Mouse (Mus musculus) lung, embryonic 15.5 days (tissue): ENCODE results near the gene Lpin2. TPM values are rescaled to one million over a fixed set of nuclear protein-coding genes. Genes with fewer than 3 reads are reported as not detected.

Experiments used
- ATAC-seq: fragments of 200-750 bp; cut with Nextera tagmentation; 2 replicates; pipeline ENCODE4 v1.8.0; 2017; ENCODE audit warnings: moderate number of reproducible peaks, borderline replicate concordance; ENCODE audit not compliant: low FRiP score, low TSS enrichment; ENCODE audit errors: extremely low read depth
- H3K27ac ChIP-seq: fragments of 300-500 bp; sonication (generic); 2 replicates; pipeline ENCODE4 v1.5.1; 2015; ENCODE audit warnings: moderate library complexity, mild to moderate bottlenecking, inconsistent platforms
- H3K27me3 ChIP-seq: fragments of 300-500 bp; sonication (generic); 2 replicates; pipeline ENCODE4 v1.6.1; 2015; ENCODE audit warnings: inconsistent platforms
- H3K36me3 ChIP-seq: fragments of 300-500 bp; sonication (generic); 2 replicates; pipeline ENCODE4 v1.6.1; 2015; ENCODE audit warnings: inconsistent platforms
- H3K4me1 ChIP-seq: fragments of 300-500 bp; sonication (generic); 2 replicates; pipeline ENCODE4 v1.6.1; 2015; ENCODE audit warnings: inconsistent platforms
- H3K4me2 ChIP-seq: fragments of 300-500 bp; sonication (generic); 2 replicates; pipeline ENCODE4 v1.6.1; 2015; ENCODE audit warnings: inconsistent platforms, mild to moderate bottlenecking, moderate library complexity
- H3K4me3 ChIP-seq: fragments of 300-500 bp; sonication (generic); 2 replicates; pipeline ENCODE4 v1.5.1; 2015; ENCODE audit warnings: mild to moderate bottlenecking, inconsistent platforms
- H3K9ac ChIP-seq: fragments of 300-500 bp; sonication (generic); 2 replicates; pipeline ENCODE4 v1.6.1; 2015; ENCODE audit warnings: inconsistent platforms
- H3K9me3 ChIP-seq: fragments of 300-500 bp; sonication (generic); 2 replicates; pipeline ENCODE4 v1.6.1; 2016; ENCODE audit warnings: inconsistent platforms
- WGBS: fragments of 180-500 bp; shearing (Covaris S2); methylation state at CpG from one replicate; pipeline ENCODE4 v1.1.7; 2015; 5-methylcytosine and 5-hydroxymethylcytosine counted together
- polyA plus RNA-seq: library from polyadenylated mRNA; unstranded; fragments of >200 nt; fragmentation: Nextera tagmentation; extraction: Ambion mirVana; gene quantifications from 2 replicates; pipeline ENCODE4 v1.2.1, GENCODE M21; 2015

Lpin2 gene
- polyA plus RNA-seq, 1 experiment from 2014 or later: 31.8 TPM

- Histone ChIP-seq H3K4me3 (no peak overlapping the region), H3K27ac (no peak overlapping the region), H3K9ac (no peak overlapping the region), H3K9me3 (no peaks in the 10 kb centered on the region), H3K4me1 (peaks cover 7% of the 10 kb centered on the region), H3K4me2 (no peak overlapping the region), H3K36me3 (peaks cover 69% of the 10 kb centered on the region), H3K27me3 (no peaks in the 10 kb centered on the region)
- WGBS: 88% methylated on average over 4 of the region's 4 CpGs
- no peak for ATAC-seq
Measured at GRCm38 (mm10) chr17:71246022-71246421, 63.7 kb downstream of the Lpin2 start.

- Histone ChIP-seq H3K4me2 (no peak overlapping the region), H3K27ac (no peak overlapping the region), H3K27me3 (no peaks in the 10 kb centered on the region), H3K9me3 (no peaks in the 10 kb centered on the region), H3K4me1 (peaks cover 19% of the 10 kb centered on the region), H3K36me3 (peaks cover 43% of the 10 kb centered on the region), H3K4me3 (no peak overlapping the region), H3K9ac (no peak overlapping the region)
- no peak for ATAC-seq
- 71% methylated on average over 6 of the region's 6 CpGs for WGBS
Measured at GRCm38 (mm10) chr17:71248963-71249362, 66.6 kb downstream of the Lpin2 start.

GRCm38 (mm10) chr17:71250046-71250445 lies 67.7 kb downstream of the Lpin2 start:
- Histone ChIP-seq H3K9ac (no peak overlapping the region), H3K27me3 (no peaks in the 10 kb centered on the region), H3K4me1 (peaks cover 25% of the 10 kb centered on the region), H3K9me3 (no peaks in the 10 kb centered on the region), H3K4me2 (no peak overlapping the region), H3K4me3 (no peak overlapping the region), H3K36me3 (peaks cover 34% of the 10 kb centered on the region), H3K27ac (no peak overlapping the region)
- no peak for ATAC-seq
- 63% methylated on average over 2 of the region's 2 CpGs for WGBS

GRCm38 (mm10) chr17:71250819-71251600 lies 68.7 kb downstream of the Lpin2 start:
- no peaks in the 10 kb centered on the region for H3K27me3 ChIP-seq
- no peak overlapping the region for H3K27ac ChIP-seq
- ATAC-seq: no peak
- 74% methylated on average over 16 of the region's 16 CpGs for WGBS
- H3K4me1 ChIP-seq: peaks cover 25% of the 10 kb centered on the region
- H3K4me2 ChIP-seq: no peak overlapping the region
- peaks cover 25% of the 10 kb centered on the region for H3K36me3 ChIP-seq
- no peak overlapping the region for H3K9ac ChIP-seq
- H3K4me3 ChIP-seq: no peak overlapping the region
- no peaks in the 10 kb centered on the region for H3K9me3 ChIP-seq

- no peaks in the 10 kb centered on the region for H3K27me3 ChIP-seq
- 59% methylated on average over 6 of the region's 6 CpGs for WGBS
- peaks cover 19% of the 10 kb centered on the region for H3K36me3 ChIP-seq
- no peak overlapping the region for H3K27ac ChIP-seq
- H3K9me3 ChIP-seq: no peaks in the 10 kb centered on the region
- no peak overlapping the region for H3K4me2 ChIP-seq
- ATAC-seq: no peak
- H3K9ac ChIP-seq: no peak overlapping the region
- H3K4me3 ChIP-seq: no peak overlapping the region
- H3K4me1 ChIP-seq: peaks cover 25% of the 10 kb centered on the region
Measured at GRCm38 (mm10) chr17:71251601-71252001, 69.2 kb downstream of the Lpin2 start.

GRCm38 (mm10) chr17:71252101-71252500 lies 69.7 kb downstream of the Lpin2 start:
- H3K27ac ChIP-seq: no peak overlapping the region
- H3K4me1 ChIP-seq: peaks cover 25% of the 10 kb centered on the region
- H3K9me3 ChIP-seq: no peaks in the 10 kb centered on the region
- 86% methylated on average over 9 of the region's 9 CpGs for WGBS
- H3K4me3 ChIP-seq: no peak overlapping the region
- H3K36me3 ChIP-seq: peaks cover 14% of the 10 kb centered on the region
- ATAC-seq: no peak
- no peaks in the 10 kb centered on the region for H3K27me3 ChIP-seq
- no peak overlapping the region for H3K9ac ChIP-seq
- no peak overlapping the region for H3K4me2 ChIP-seq

- H3K4me3 ChIP-seq: no peak overlapping the region
- H3K27me3 ChIP-seq: no peaks in the 10 kb centered on the region
- H3K36me3 ChIP-seq: peaks cover 4% of the 10 kb centered on the region; the same call in 1 of the 2 replicates
- H3K4me1 ChIP-seq: peaks cover 25% of the 10 kb centered on the region
- H3K27ac ChIP-seq: peak overlapping the region; percentile 37; the same call in 1 of the 2 replicates
- H3K9me3 ChIP-seq: no peaks in the 10 kb centered on the region
- WGBS: 80% methylated on average over 2 of the region's 2 CpGs
- no peak for ATAC-seq
- no peak overlapping the region for H3K9ac ChIP-seq
- H3K4me2 ChIP-seq: no peak overlapping the region
Measured at GRCm38 (mm10) chr17:71253391-71253790, 71.0 kb downstream of the Lpin2 start.

GRCm38 (mm10) chr17:71254106-71254505 lies 71.7 kb downstream of the Lpin2 start:
- H3K9ac ChIP-seq: no peak overlapping the region
- no peaks in the 10 kb centered on the region for H3K9me3 ChIP-seq
- no peaks in the 10 kb centered on the region for H3K27me3 ChIP-seq
- peaks cover 4% of the 10 kb centered on the region; the same call in 1 of the 2 replicates for H3K36me3 ChIP-seq
- H3K4me1 ChIP-seq: peaks cover 25% of the 10 kb centered on the region
- no peak overlapping the region for H3K4me2 ChIP-seq
- peak overlapping the region; percentile 37 for H3K27ac ChIP-seq
- WGBS: 56% methylated on average over 5 of the region's 5 CpGs
- ATAC-seq: no peak
- no peak overlapping the region for H3K4me3 ChIP-seq

- Histone ChIP-seq H3K4me1 (peaks cover 25% of the 10 kb centered on the region), H3K27me3 (no peaks in the 10 kb centered on the region), H3K4me3 (no peak overlapping the region), H3K9me3 (no peaks in the 10 kb centered on the region), H3K27ac (no peak overlapping the region; the same call in 1 of the 2 replicates), H3K36me3 (peaks cover 4% of the 10 kb centered on the region; the same call in 1 of the 2 replicates), H3K9ac (no peak overlapping the region), H3K4me2 (no peak overlapping the region)
- no peak for ATAC-seq
- 49% methylated on average over 6 of the region's 6 CpGs for WGBS
Measured at GRCm38 (mm10) chr17:71254736-71255135, 72.4 kb downstream of the Lpin2 start.

GRCm38 (mm10) chr17:71256068-71256615 lies 73.8 kb downstream of the Lpin2 start:
- no peak for ATAC-seq
- 83% methylated on average over 14 of the region's 14 CpGs for WGBS
- Histone ChIP-seq H3K27me3 (no peaks in the 10 kb centered on the region), H3K4me1 (peaks cover 17% of the 10 kb centered on the region; the same call in 1 of the 2 replicates), H3K36me3 (no peaks in the 10 kb centered on the region), H3K4me2 (no peak overlapping the region), H3K9ac (no peak overlapping the region), H3K9me3 (no peaks in the 10 kb centered on the region), H3K27ac (no peak overlapping the region), H3K4me3 (no peak overlapping the region)

GRCm38 (mm10) chr17:71256806-71257536 lies 74.6 kb downstream of the Lpin2 start:
- Histone ChIP-seq H3K4me1 (peaks cover 10% of the 10 kb centered on the region; the same call in 1 of the 2 replicates), H3K27ac (no peak overlapping the region), H3K9me3 (no peaks in the 10 kb centered on the region), H3K4me3 (no peak overlapping the region), H3K4me2 (no peak overlapping the region), H3K9ac (no peak overlapping the region), H3K27me3 (no peaks in the 10 kb centered on the region), H3K36me3 (no peaks in the 10 kb centered on the region)
- 82% methylated on average over 13 of the region's 13 CpGs for WGBS
- ATAC-seq: no peak

GRCm38 (mm10) chr17:71259727-71260126 lies 77.4 kb downstream of the Lpin2 start:
- no peaks in the 10 kb centered on the region for H3K4me1 ChIP-seq
- H3K9ac ChIP-seq: no peak overlapping the region
- no peak overlapping the region for H3K27ac ChIP-seq
- H3K27me3 ChIP-seq: no peaks in the 10 kb centered on the region
- no peaks in the 10 kb centered on the region for H3K36me3 ChIP-seq
- no peak overlapping the region for H3K4me3 ChIP-seq
- ATAC-seq: peak; percentile 78; the same call in 1 of the 2 replicates
- 56% methylated on average over 11 of the region's 11 CpGs for WGBS
- no peaks in the 10 kb centered on the region for H3K9me3 ChIP-seq
- H3K4me2 ChIP-seq: 0 out of 2 replicates have a peak overlapping the region, but pooled peaks have one; percentile 5
